Mouse (Mus musculus): ENCODE measurements around the gene Mapk8. TPM values are rescaled to one million over a fixed set of nuclear protein-coding genes. Genes with fewer than 3 reads are reported as not detected.
"Not testable (repeated sequence)": the region's sequence is repeated elsewhere in the genome, so short reads cannot be mapped to it uniquely, and the experiment has no call there.

The Mapk8 gene
- polyA plus RNA-seq, 1 experiment from 2014 or later: 21.2 TPM

DNA sequence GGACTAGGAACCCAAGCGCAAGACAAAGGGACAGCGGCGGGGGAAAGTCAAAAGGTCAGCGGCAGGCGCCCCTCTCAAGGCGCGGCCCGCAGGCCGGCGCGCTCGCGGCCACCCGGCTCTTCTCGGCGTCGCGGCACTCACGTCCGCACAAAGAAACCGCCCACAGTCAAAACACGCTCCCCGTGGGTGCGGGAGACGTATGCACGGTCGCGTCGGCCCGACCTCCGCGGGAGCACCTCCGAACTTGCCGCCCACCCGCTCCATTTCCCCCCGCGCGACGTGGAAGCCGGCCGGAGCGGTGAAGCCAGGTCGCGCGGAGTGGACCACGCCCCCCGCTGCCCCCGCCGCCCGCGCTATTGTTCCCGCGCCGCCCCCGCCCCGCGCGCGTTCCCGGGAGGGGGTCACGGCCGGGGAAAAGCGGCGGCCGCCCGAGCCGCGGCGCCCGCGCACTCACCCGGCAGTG, 366 bp downstream of the Mapk8 start:
- peaks cover 26% of the 10 kb centered on the region for H3K27me3 ChIP-seq (replicated peaks; ENCODE audit: low read depth, poor library complexity, severe bottlenecking)
- H3K4me3 ChIP-seq: peak overlapping the region; percentile 88
- peak; percentile 63 for DNase-seq (ENCODE audit: low spot score)
- WGBS: under 1% methylated on average over 69 of the region's 72 CpGs
- H3K9me3 ChIP-seq: no peaks in the 10 kb centered on the region
- peak overlapping the region; percentile 98 for H3K27ac ChIP-seq (replicated peaks)
- peaks cover 15% of the 10 kb centered on the region for H3K4me1 ChIP-seq
- no peaks in the 10 kb centered on the region for H3K36me3 ChIP-seq (replicated peaks)

DNA sequence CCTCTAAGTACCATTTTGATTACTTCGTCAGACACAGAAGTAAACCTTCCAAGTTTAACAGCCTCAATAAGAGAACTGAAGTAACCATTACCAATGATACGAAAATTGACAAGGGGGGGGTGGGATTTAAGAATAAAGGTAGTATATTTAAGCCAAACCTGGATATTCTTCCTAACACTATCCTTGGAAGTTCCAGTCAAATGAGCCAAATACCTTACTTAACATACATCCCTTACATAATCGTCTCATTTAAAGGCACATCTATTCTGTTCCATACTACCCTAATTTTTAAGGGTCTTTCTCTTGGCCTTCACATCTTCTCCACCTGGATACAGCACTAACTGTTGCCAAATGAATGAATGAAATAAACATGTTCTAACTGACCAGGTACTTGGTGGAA, 996 bp downstream of the Mapk8 start:
- DNase-seq (ENCODE audit: low spot score): no peak
- WGBS: 48% methylated on average over 3 of the region's 3 CpGs
- Histone ChIP-seq H3K9me3 (no peaks in the 10 kb centered on the region), H3K4me1 (peaks cover 15% of the 10 kb centered on the region), H3K27me3 (replicated peaks; ENCODE audit: low read depth, poor library complexity, severe bottlenecking) (peaks cover 26% of the 10 kb centered on the region), H3K27ac (replicated peaks) (peak overlapping the region; percentile 98), H3K36me3 (replicated peaks) (no peaks in the 10 kb centered on the region), H3K4me3 (peak overlapping the region; percentile 88)

DNA sequence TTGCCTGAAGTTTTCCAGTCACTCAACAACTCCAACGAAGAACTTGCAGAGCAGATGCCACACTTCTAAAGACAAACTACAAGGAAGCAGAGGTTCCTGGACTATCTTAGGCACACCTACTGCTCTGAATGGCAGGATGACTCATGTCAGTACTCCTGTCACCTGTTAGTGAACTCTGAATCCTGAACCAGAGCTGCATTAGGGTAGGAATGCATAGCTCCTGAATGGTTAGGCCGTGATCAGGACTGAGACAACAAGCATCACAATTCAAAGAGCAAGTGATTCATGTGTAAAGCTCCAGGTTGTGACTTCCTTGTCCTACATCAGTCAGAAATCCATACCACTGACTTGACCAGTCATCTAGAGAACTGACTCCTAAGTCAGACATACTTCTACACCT, 3.2 kb downstream of the Mapk8 start:
- H3K4me1 ChIP-seq: peaks cover 15% of the 10 kb centered on the region
- H3K27ac ChIP-seq (replicated peaks): no peak overlapping the region
- H3K27me3 ChIP-seq (replicated peaks; ENCODE audit: low read depth, poor library complexity, severe bottlenecking): peaks cover 9% of the 10 kb centered on the region
- H3K9me3 ChIP-seq: no peaks in the 10 kb centered on the region
- 92% methylated on average over 2 of the region's 2 CpGs for WGBS
- no peak overlapping the region for H3K4me3 ChIP-seq
- H3K36me3 ChIP-seq (replicated peaks): peaks cover 5% of the 10 kb centered on the region; the same call in 1 of the 2 replicates
- no peak for DNase-seq (ENCODE audit: low spot score)

DNA sequence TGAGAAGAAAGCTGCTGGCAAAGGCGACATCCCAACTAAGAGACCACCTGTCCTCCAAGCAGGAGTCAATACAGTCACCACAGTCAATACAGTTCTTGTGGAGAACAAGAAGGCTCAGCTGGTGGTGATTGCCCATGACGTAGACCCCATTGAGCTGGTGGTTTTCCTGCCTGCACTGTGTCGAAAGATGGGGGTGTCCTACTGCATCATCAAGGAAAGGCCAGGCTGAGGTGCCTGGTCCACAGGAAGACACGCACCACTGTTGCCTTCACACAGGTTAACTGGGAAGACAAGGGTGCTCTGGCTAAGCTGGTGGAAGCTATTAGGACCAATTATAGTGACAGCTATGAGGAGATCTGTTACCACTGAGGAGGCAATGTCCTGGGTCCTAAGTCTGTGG, 14.5 kb downstream of the Mapk8 start:
- H3K4me3 ChIP-seq, H3K4me1 ChIP-seq: not testable (repeated sequence)
- WGBS: 88% methylated on average over 4 of the region's 4 CpGs

DNA sequence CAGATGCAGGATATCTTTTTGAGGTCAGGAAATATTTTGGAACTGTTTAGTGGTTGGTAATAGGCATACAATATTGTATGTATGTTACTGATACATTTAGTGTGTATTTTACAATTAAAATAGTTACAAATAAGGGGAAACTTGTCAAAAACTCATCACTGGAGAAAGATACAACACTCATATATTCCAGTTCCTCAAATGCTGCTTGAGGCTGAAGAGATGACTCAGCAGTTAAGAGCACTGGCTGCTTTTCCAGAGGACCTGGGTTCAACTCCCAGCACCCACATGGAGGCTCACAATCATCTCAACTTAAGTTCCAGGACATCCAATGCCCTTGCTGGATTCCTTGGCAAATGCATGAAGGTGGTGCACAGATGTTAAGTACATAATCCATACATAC, 22.8 kb downstream of the Mapk8 start:
- no peaks in the 10 kb centered on the region for H3K27me3 ChIP-seq (replicated peaks; ENCODE audit: low read depth, poor library complexity, severe bottlenecking)
- H3K36me3 ChIP-seq (replicated peaks): peaks cover 6% of the 10 kb centered on the region

More for the DNA sequence above, 14.5 kb downstream of the Mapk8 start:
- not testable (repeated sequence) for DNase-seq (ENCODE audit: low spot score); H3K27ac ChIP-seq (replicated peaks); H3K27me3 ChIP-seq (replicated peaks; ENCODE audit: low read depth, poor library complexity, severe bottlenecking)
- Histone ChIP-seq H3K36me3 (replicated peaks) (peaks cover 27% of the 10 kb centered on the region), H3K9me3 (peaks cover 10% of the 10 kb centered on the region; the same call in 1 of the 2 replicates)

DNA sequence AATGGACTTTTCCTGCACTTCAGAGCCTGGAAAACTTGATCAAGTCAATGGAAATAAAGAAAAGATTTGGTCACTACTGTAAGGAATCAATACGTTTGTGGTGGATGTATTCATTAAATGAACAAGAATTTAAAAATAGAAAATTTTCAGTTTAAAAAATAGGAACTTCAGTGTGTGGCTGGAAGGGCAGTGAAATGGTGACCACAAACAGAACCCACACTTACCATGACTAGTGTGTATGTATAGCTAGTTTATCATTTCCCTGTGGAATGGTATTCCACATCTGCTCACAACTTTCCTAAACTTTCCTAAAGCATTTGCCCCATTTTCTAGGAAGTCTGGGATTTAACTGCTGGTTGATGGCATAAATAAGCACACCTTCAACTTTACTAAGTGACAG, 24.0 kb downstream of the Mapk8 start:
- no peaks in the 10 kb centered on the region for H3K9me3 ChIP-seq
- peaks cover 6% of the 10 kb centered on the region for H3K36me3 ChIP-seq (replicated peaks)
- WGBS: 85% methylated on average over 1 of the region's 1 CpGs
- no peaks in the 10 kb centered on the region for H3K27me3 ChIP-seq (replicated peaks; ENCODE audit: low read depth, poor library complexity, severe bottlenecking)
- no peak overlapping the region for H3K27ac ChIP-seq (replicated peaks)
- H3K4me3 ChIP-seq: no peak overlapping the region
- peaks cover 4% of the 10 kb centered on the region for H3K4me1 ChIP-seq
- no peak for DNase-seq (ENCODE audit: low spot score)

More for the DNA sequence above, 22.8 kb downstream of the Mapk8 start:
- DNase-seq (ENCODE audit: low spot score): no peak
- no peak overlapping the region for H3K27ac ChIP-seq (replicated peaks)
- peaks cover 4% of the 10 kb centered on the region for H3K4me1 ChIP-seq
- H3K4me3 ChIP-seq: no peak overlapping the region
- no peaks in the 10 kb centered on the region for H3K9me3 ChIP-seq

DNA sequence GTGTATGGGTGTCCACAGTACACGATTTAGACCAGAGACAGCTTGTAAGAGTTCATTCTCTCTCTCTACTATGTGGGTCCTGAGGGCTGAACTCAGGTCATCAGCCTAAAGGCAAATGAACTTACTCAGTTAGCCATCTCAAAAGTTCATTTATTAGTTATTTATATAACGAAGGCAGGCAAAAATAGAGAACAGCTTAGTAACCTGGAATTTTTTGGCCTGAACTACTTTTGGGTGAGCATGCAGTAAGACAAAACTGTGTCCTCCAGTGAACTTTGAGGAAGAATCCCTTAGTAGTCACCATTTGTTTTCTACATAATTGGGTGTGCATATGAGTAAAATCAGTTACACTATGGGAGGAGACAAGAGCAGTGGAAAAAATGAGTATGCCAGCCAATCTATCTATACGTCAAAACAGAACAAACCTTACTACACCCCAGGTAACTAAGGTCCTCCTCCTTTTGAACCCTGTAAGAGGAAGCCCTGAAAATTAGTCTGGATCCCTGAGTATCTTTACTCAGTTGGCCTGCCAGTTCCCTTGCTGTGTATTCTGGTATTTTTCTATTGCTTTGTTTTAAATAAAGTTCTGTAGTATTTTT, 28.5 kb downstream of the Mapk8 start:
- H3K27ac ChIP-seq (replicated peaks): no peak overlapping the region
- no peaks in the 10 kb centered on the region for H3K27me3 ChIP-seq (replicated peaks; ENCODE audit: low read depth, poor library complexity, severe bottlenecking)
- peaks cover 4% of the 10 kb centered on the region for H3K4me1 ChIP-seq
- H3K9me3 ChIP-seq: no peaks in the 10 kb centered on the region
- 95% methylated on average over 3 of the region's 3 CpGs for WGBS
- no peak overlapping the region for H3K4me3 ChIP-seq
- DNase-seq (ENCODE audit: low spot score): no peak
- no peaks in the 10 kb centered on the region; the same call in 1 of the 2 replicates for H3K36me3 ChIP-seq (replicated peaks)

DNA sequence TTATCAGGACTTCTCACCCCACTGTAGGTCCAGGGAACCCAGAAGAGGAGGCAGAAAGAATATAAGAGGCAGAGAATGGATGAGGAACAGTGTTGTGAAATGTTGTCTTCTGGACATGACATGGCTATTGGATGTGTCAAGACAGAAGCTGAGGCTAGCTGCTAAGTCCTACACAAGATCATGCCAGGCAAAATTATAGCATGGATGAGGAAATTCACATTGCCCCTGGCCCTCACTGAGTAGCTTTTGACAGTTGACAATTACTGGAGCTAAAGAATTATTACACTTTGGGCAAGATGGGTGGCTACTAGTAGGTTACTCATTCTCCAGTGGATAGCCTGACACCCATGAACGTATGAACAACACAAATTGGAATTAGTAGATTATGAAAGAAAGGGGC, 31.2 kb downstream of the Mapk8 start:
- H3K9me3 ChIP-seq: no peaks in the 10 kb centered on the region
- no peak overlapping the region for H3K27ac ChIP-seq (replicated peaks)
- H3K4me3 ChIP-seq: no peak overlapping the region
- H3K4me1 ChIP-seq: peaks cover under 1% of the 10 kb centered on the region
- WGBS: 80% methylated on average over 1 of the region's 1 CpGs
- H3K27me3 ChIP-seq (replicated peaks; ENCODE audit: low read depth, poor library complexity, severe bottlenecking): no peaks in the 10 kb centered on the region
- no peak for DNase-seq (ENCODE audit: low spot score)
- peaks cover 11% of the 10 kb centered on the region for H3K36me3 ChIP-seq (replicated peaks)

DNA sequence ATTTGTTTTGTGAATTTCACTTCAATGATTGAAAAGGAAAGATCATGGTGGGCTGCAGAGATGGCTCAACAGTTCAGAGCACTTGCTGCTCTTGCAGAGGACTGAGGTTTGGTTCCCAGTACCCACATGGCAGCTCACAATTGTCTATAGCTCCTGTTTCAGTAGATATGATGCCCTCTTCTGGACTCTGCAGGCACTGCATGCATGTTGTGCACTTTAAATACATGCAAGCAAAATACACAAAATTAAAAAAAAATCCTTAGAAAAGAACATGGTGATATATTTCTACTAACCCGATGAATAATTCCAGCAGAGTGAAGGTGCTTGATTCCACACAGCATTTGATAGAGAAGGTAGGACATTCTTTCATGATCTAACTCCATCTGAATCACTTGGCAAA, 44.6 kb downstream of the Mapk8 start:
- no peak overlapping the region for H3K4me3 ChIP-seq
- no peaks in the 10 kb centered on the region for H3K9me3 ChIP-seq
- H3K27ac ChIP-seq (replicated peaks): no peak overlapping the region
- H3K4me1 ChIP-seq: no peaks in the 10 kb centered on the region
- H3K36me3 ChIP-seq (replicated peaks): peaks cover 39% of the 10 kb centered on the region
- 94% methylated on average over 1 of the region's 1 CpGs for WGBS
- no peak for DNase-seq (ENCODE audit: low spot score)
- H3K27me3 ChIP-seq (replicated peaks; ENCODE audit: low read depth, poor library complexity, severe bottlenecking): no peaks in the 10 kb centered on the region

DNA sequence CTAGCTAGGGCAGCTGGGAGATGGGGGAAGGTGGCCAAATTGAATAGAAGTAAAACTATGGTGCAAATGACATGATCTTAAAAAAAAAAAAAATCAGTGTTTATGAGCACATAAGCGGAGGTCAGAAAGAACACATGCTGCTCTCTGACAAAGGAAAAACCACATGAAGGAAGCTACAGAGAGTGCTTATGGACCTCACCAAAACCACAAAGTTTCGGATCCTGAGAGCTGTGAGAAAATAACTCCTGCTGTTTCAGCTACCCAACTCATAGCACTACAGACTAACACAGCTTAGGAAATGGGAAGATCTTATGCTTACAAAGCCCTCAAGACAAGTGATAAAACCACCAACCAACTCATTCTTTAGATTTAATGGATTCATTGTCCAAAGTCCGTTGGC, 46.9 kb downstream of the Mapk8 start:
- Histone ChIP-seq H3K9me3 (no peaks in the 10 kb centered on the region), H3K27me3 (replicated peaks; ENCODE audit: low read depth, poor library complexity, severe bottlenecking) (no peaks in the 10 kb centered on the region), H3K4me3 (no peak overlapping the region), H3K27ac (replicated peaks) (no peak overlapping the region), H3K36me3 (replicated peaks) (peaks cover 29% of the 10 kb centered on the region), H3K4me1 (no peaks in the 10 kb centered on the region)
- DNase-seq (ENCODE audit: low spot score): no peak
- 88% methylated on average over 3 of the region's 3 CpGs for WGBS

DNA sequence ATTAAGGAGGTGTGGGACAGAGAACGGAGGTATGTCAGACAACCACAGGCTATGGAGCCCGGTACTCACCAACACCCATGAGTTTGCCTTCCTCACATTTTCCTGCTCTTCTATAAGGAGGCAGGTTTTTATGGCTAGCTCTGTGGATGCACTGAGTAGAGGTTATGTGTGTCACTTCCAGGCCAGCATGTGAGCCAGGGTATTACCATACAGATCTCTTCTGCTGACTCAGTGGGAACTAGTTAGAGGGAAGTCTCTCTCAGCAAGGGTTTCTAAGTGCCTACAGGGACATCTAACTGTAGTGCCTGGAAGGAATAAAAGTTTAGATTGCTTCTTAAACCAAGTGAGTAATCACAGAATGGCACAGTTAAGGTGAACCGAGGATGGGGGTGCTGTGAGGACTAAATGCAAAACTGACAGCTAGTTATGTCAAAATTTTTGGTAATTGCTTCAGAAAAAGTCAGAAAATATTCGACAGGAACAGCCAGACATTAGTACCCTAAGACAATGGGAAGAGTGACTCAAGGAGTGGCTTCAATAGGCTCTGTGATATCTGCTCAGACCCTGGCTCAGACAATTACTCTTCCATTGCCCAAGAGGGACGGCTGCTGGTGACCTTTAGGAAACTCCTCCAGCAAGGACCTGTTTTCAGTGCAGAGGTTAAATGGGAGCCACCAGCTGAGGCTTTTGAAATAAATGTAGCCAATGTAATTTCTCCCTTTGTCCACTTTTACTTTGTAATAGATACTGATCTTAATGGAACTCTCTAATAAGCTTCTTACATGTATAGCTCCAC, 48.7 kb downstream of the Mapk8 start:
- Histone ChIP-seq H3K27me3 (replicated peaks; ENCODE audit: low read depth, poor library complexity, severe bottlenecking) (no peaks in the 10 kb centered on the region), H3K36me3 (replicated peaks) (peaks cover 29% of the 10 kb centered on the region), H3K27ac (replicated peaks) (no peak overlapping the region), H3K4me1 (no peaks in the 10 kb centered on the region), H3K9me3 (no peaks in the 10 kb centered on the region), H3K4me3 (no peak overlapping the region)
- WGBS: 87% methylated on average over 5 of the region's 5 CpGs
- DNase-seq (ENCODE audit: low spot score): no peak

DNA sequence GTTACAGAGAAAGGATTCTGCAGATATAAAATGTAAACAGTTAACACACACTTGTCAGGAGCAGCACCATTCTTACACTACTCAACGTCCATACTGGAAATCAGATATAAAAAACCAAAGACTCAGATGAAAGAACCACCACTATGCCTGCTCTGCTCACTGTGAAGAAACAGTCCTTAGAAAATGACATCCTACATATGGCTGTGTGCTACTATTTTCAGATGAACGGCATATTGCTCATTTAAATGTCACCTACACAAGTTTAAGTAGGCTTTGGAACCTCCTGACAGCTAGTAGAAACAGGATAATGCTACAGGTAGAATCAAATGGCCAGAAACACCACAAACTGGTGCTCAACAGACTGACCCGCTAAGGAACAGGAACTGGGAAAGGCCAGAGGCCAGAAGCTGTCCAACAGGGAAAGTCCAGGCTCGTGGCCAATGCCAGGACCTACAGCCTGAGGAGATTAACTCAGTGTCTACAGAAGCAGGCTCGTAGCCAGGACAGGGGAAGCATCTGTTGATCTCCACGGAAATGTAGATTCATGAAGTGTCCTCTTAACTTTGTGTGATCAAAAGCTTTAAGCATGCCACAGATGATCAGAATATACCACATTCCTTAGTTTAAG, 66.0 kb downstream of the Mapk8 start:
- WGBS: 89% methylated on average over 6 of the region's 6 CpGs
- Histone ChIP-seq H3K36me3 (replicated peaks) (peaks cover 75% of the 10 kb centered on the region), H3K9me3 (no peaks in the 10 kb centered on the region), H3K27me3 (replicated peaks; ENCODE audit: low read depth, poor library complexity, severe bottlenecking) (no peaks in the 10 kb centered on the region), H3K27ac (replicated peaks) (no peak overlapping the region), H3K4me3 (no peak overlapping the region), H3K4me1 (no peaks in the 10 kb centered on the region)
- no peak for DNase-seq (ENCODE audit: low spot score)

DNA sequence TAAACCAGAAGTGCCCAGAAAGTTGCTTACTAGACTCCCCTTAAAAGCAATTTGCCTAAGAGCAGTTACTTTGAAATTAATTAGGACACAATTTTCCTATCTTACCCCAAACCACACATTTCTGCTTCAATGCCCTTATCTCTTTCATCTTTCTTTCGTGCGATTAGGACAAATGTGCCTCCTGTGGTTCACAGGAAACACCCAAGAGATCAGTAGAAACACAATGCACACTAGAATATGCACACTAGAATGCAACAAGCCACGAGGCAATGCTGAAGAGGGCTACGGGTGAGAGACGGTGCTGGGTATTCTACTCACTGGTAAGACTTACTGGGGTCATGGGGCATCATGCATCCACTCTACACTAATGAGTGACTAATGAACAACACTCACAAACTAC, 68.2 kb downstream of the Mapk8 start:
- no peaks in the 10 kb centered on the region for H3K4me1 ChIP-seq
- no peak overlapping the region for H3K4me3 ChIP-seq
- H3K36me3 ChIP-seq (replicated peaks): peaks cover 54% of the 10 kb centered on the region
- no peak overlapping the region for H3K27ac ChIP-seq (replicated peaks)
- DNase-seq (ENCODE audit: low spot score): no peak
- WGBS: 86% methylated on average over 5 of the region's 5 CpGs
- H3K27me3 ChIP-seq (replicated peaks; ENCODE audit: low read depth, poor library complexity, severe bottlenecking): no peaks in the 10 kb centered on the region
- no peaks in the 10 kb centered on the region for H3K9me3 ChIP-seq
